In genomic region chr14:77934431-77934830, GRCm38 (mm10) we compare ENCODE assay signal across 17 mouse cellular contexts.
"Had no signal": no experiment of that assay in that cellular context is flagged by ENCODE, and none has a peak within 500 bp of the region (broad histone marks: within the 10 kb centered on the region; RNA-seq: fewer than 3 reads in every experiment).

No protein-coding gene starts in this region.

- DNase-seq: gastrocnemius, postnatal 10 days; gastrocnemius, postnatal 25 days; heart, adult 18-20 months; heart, postnatal 10 days; heart, postnatal 4 days; kidney, adult 18-20 months; kidney, adult 8-10 months; kidney, postnatal 10 days; kidney, postnatal 25 days; kidney, postnatal 4 days; liver; liver, embryonic 13.5 days; liver, postnatal 0 days had no signal

- ATAC-seq: hindbrain, embryonic 16.5 days; inflammation-experienced regulatory T-cells, adult 6 months; intestine, embryonic 15.5 days; intestine, postnatal 0 days; liver, postnatal 0 days had no signal
